Comparison of ENCODE assay signal across 13 mouse cellular contexts in the genomic region with DNA sequence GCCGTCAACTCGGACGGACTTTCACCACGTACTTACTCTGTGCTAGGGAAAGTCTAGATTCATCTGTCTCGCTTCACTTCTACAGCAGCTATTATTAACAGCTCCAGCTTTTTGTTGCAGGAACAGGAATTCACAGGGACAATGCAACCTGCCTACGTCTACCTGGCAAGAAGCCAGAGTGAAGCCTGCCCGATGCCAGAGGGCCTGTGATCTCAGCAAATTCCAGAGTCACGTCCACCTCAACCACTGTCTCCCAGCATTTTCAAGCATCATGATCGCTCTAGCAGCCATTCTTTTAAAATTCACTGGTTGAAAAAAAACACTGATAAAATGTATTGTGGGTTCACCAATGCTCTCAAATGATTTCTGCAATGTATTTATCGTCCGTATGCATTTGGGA. TPM values are rescaled to one million over a fixed set of nuclear protein-coding genes. Genes with fewer than 3 reads are reported as not detected.
"Had no signal": no experiment of that assay in that cellular context is flagged by ENCODE, and none has a peak within 500 bp of the region (broad histone marks: within the 10 kb centered on the region; RNA-seq: fewer than 3 reads in every experiment).

No protein-coding gene starts in this region.

- H3K27ac ChIP-seq: limb, embryonic 13.5 days; liver, embryonic 14.5 days; midbrain, embryonic 12.5 days; stomach, embryonic 15.5 days had no signal

- H3K9ac ChIP-seq: limb, embryonic 13.5 days; liver, embryonic 14.5 days; midbrain, embryonic 12.5 days; stomach, embryonic 15.5 days had no signal

- H3K9me3 ChIP-seq: limb, embryonic 13.5 days; midbrain, embryonic 12.5 days; stomach, embryonic 15.5 days had no signal

- H3K36me3 ChIP-seq: limb, embryonic 13.5 days; midbrain, embryonic 12.5 days; stomach, embryonic 15.5 days had no signal

- H3K4me1 ChIP-seq: limb, embryonic 13.5 days; midbrain, embryonic 12.5 days; stomach, embryonic 15.5 days had no signal

- DNase-seq: kidney, postnatal 10 days; left cerebral cortex, postnatal 4 days; lung, adult 18-20 months; right cerebral cortex, postnatal 14 days; thymus, adult 2 months; thymus, postnatal 25 days had no signal

- H3K4me3 ChIP-seq: limb, embryonic 13.5 days; midbrain, embryonic 12.5 days; stomach, embryonic 15.5 days had no signal

- H3K4me2 ChIP-seq: limb, embryonic 13.5 days; midbrain, embryonic 12.5 days; stomach, embryonic 15.5 days had no signal

RNA-seq across cellular contexts. Expression of a gene that starts 6.9 kb away (rescaled TPM):
- total RNA-seq: megakaryocyte-erythroid progenitor cell, adult 5-6 weeks had no signal
- polyA plus RNA-seq: liver, adult 2 months; spleen, adult 2 months had no signal
